ENCODE assay signal across 20 mouse cellular contexts in genomic region chr15:4090601-4091000, GRCm38 (mm10).
DNase-seq lines count a peak whose midpoint lies in the region; ATAC-seq and TF ChIP-seq lines count a peak whose summit lies in the region.
"Had no signal": no experiment of that assay in that cellular context is flagged by ENCODE, and none has a peak within 500 bp of the region (broad histone marks: within the 10 kb centered on the region; RNA-seq: fewer than 3 reads in every experiment).

No protein-coding gene starts in this region.

- H3K27me3 ChIP-seq in forebrain, embryonic 14.5 days (replicated peaks; ENCODE audit: control insufficient read depth, insufficient read depth, low read length): no peaks in the 10 kb centered on the region
- no peaks in the 10 kb centered on the region for H3K27me3 ChIP-seq in forebrain, embryonic 12.5 days
- no peaks in the 10 kb centered on the region for H3K27me3 ChIP-seq in forebrain, embryonic 16.5 days (replicated peaks; ENCODE audit: control insufficient read depth, insufficient read depth, low read length)
- no peaks in the 10 kb centered on the region for H3K27me3 ChIP-seq in forebrain, postnatal 0 days (ENCODE audit: insufficient read depth, low read length)
- H3K27me3 ChIP-seq: embryonic facial prominence, embryonic 13.5 days; embryonic facial prominence, embryonic 15.5 days had no signal

- DNase-seq in forebrain, embryonic 14.5 days (ENCODE audit: low spot score): peak; percentile 31
- no peak for DNase-seq in forebrain, postnatal 0 days
- peak; percentile 57 for DNase-seq in brain, embryonic 14.5 days (ENCODE audit: low read depth)
- no peak for DNase-seq in T-cell, adult 2 months (ENCODE audit: low spot score)
- DNase-seq: adrenal gland, adult 8-10 months; adrenal gland, postnatal 14 days; adrenal gland, postnatal 36 days; cerebellum, adult 11 months; cerebellum, adult 18-20 months; cerebellum, adult 8-10 months; cerebellum, adult 9-11 months; cerebellum, postnatal 14 days; cerebellum, postnatal 36 days; embryo, embryonic 11 days had no signal

- H3K4me2 ChIP-seq in forebrain, embryonic 14.5 days (ENCODE audit: low read length): no peak overlapping the region
- H3K4me2 ChIP-seq in forebrain, embryonic 12.5 days: no peak overlapping the region
- H3K4me2 ChIP-seq in forebrain, embryonic 16.5 days (ENCODE audit: low read length): no peak overlapping the region
- H3K4me2 ChIP-seq in forebrain, postnatal 0 days (ENCODE audit: low read depth): no peak overlapping the region
- H3K4me2 ChIP-seq: embryonic facial prominence, embryonic 13.5 days; embryonic facial prominence, embryonic 15.5 days had no signal

- TF ChIP-seq CTCF in forebrain, postnatal 0 days (IDR thresholded peaks at IDR 0.05; ENCODE audit: low read depth): no peak
- no peak for TF ChIP-seq CTCF in brain, embryonic 14.5 days (IDR thresholded peaks at IDR 0.05; ENCODE audit: borderline replicate concordance, extremely low read depth, insufficient read depth, insufficient read length)
- TF ChIP-seq CTCF in embryonic fibroblast, embryonic 13.5 days (IDR thresholded peaks at IDR 0.05; ENCODE audit: borderline replicate concordance, insufficient read depth, low read length): no peak

- no peak overlapping the region for H3K9ac ChIP-seq in forebrain, embryonic 14.5 days (ENCODE audit: low read length)
- no peak overlapping the region for H3K9ac ChIP-seq in forebrain, embryonic 12.5 days
- H3K9ac ChIP-seq in forebrain, embryonic 16.5 days (replicated peaks; ENCODE audit: low read depth, low read length): no peak overlapping the region
- H3K9ac ChIP-seq in forebrain, postnatal 0 days: no peak overlapping the region
- H3K9ac ChIP-seq: embryonic facial prominence, embryonic 13.5 days; embryonic facial prominence, embryonic 15.5 days had no signal

- no peaks in the 10 kb centered on the region for H3K4me1 ChIP-seq in forebrain, embryonic 14.5 days (ENCODE audit: control insufficient read depth, insufficient read depth, low read length)
- no peaks in the 10 kb centered on the region for H3K4me1 ChIP-seq in forebrain, embryonic 12.5 days
- peaks cover 2% of the 10 kb centered on the region; the same call in 1 of the 2 replicates for H3K4me1 ChIP-seq in forebrain, embryonic 16.5 days (replicated peaks; ENCODE audit: control insufficient read depth, insufficient read depth, low read length)
- H3K4me1 ChIP-seq in forebrain, postnatal 0 days (ENCODE audit: insufficient read depth): no peaks in the 10 kb centered on the region
- peaks cover 13% of the 10 kb centered on the region for H3K4me1 ChIP-seq in embryonic fibroblast, embryonic 13.5 days (ENCODE audit: control insufficient read depth, insufficient read depth, low read length)
- H3K4me1 ChIP-seq: embryonic facial prominence, embryonic 15.5 days had no signal

- no peaks in the 10 kb centered on the region for H3K9me3 ChIP-seq in forebrain, embryonic 14.5 days (replicated peaks; ENCODE audit: control insufficient read depth, low read length)
- no peaks in the 10 kb centered on the region for H3K9me3 ChIP-seq in forebrain, embryonic 12.5 days
- H3K9me3 ChIP-seq in forebrain, embryonic 16.5 days (ENCODE audit: control insufficient read depth, low read length): no peaks in the 10 kb centered on the region
- H3K9me3 ChIP-seq in forebrain, postnatal 0 days (ENCODE audit: low read length): no peaks in the 10 kb centered on the region
- H3K9me3 ChIP-seq: embryonic facial prominence, embryonic 13.5 days; embryonic facial prominence, embryonic 15.5 days had no signal

- H3K4me3 ChIP-seq in forebrain, embryonic 14.5 days (ENCODE audit: low read depth, low read length): no peak overlapping the region
- no peak overlapping the region for H3K4me3 ChIP-seq in forebrain, embryonic 12.5 days (replicated peaks)
- no peak overlapping the region for H3K4me3 ChIP-seq in forebrain, embryonic 16.5 days (replicated peaks; ENCODE audit: low read length)
- H3K4me3 ChIP-seq in forebrain, postnatal 0 days (ENCODE audit: low read depth, low read length): no peak overlapping the region
- no peak overlapping the region for H3K4me3 ChIP-seq in embryonic fibroblast, embryonic 13.5 days (ENCODE audit: insufficient read depth, low read length)
- H3K4me3 ChIP-seq: embryonic facial prominence, embryonic 13.5 days; embryonic facial prominence, embryonic 15.5 days had no signal

- no peak overlapping the region for H3K27ac ChIP-seq in forebrain, embryonic 14.5 days (ENCODE audit: low read depth, low read length)
- H3K27ac ChIP-seq in forebrain, embryonic 12.5 days: no peak overlapping the region
- no peak overlapping the region for H3K27ac ChIP-seq in forebrain, embryonic 16.5 days (ENCODE audit: low read length)
- no peak overlapping the region for H3K27ac ChIP-seq in forebrain, postnatal 0 days (ENCODE audit: low read depth, low read length)
- H3K27ac ChIP-seq in embryonic fibroblast, embryonic 13.5 days (ENCODE audit: insufficient read depth, low read length): peak overlapping the region; percentile 54; the same call in 1 of the 2 replicates
- H3K27ac ChIP-seq: embryonic facial prominence, embryonic 13.5 days; embryonic facial prominence, embryonic 15.5 days had no signal

- peaks cover 14% of the 10 kb centered on the region; the same call in 1 of the 2 replicates for H3K36me3 ChIP-seq in forebrain, embryonic 14.5 days (ENCODE audit: control insufficient read depth, insufficient read depth, low read length)
- H3K36me3 ChIP-seq in forebrain, embryonic 12.5 days (replicated peaks): peaks cover 8% of the 10 kb centered on the region
- peaks cover 12% of the 10 kb centered on the region for H3K36me3 ChIP-seq in forebrain, embryonic 16.5 days (ENCODE audit: control insufficient read depth, insufficient read depth)
- peaks cover 13% of the 10 kb centered on the region; the same call in 1 of the 2 replicates for H3K36me3 ChIP-seq in forebrain, postnatal 0 days (ENCODE audit: insufficient read depth)

- 63% methylated on average over 3 of the region's 3 CpGs for WGBS in forebrain, embryonic 14.5 days
- WGBS in forebrain, embryonic 12.5 days: 72% methylated on average over 3 of the region's 3 CpGs
- WGBS in forebrain, embryonic 16.5 days: 55% methylated on average over 3 of the region's 3 CpGs
- WGBS in forebrain, postnatal 0 days: 63% methylated on average over 3 of the region's 3 CpGs

- ATAC-seq in forebrain, embryonic 14.5 days: peak; percentile 59
- no peak for ATAC-seq in forebrain, embryonic 12.5 days (ENCODE audit: low FRiP score)
- peak; percentile 44; the same call in 1 of the 2 replicates for ATAC-seq in forebrain, embryonic 16.5 days
- ATAC-seq in forebrain, postnatal 0 days: no peak
- ATAC-seq: activated CD4-positive, CD25-positive, alpha-beta regulatory T cell, adult 4 months had no signal

- no peak for TF ChIP-seq POLR2A in brain, embryonic 14.5 days (IDR thresholded peaks at IDR 0.05; ENCODE audit: borderline replicate concordance, extremely low read depth, insufficient read depth, insufficient read length, poor library complexity, severe bottlenecking)
- no peak for TF ChIP-seq POLR2A in embryonic fibroblast, embryonic 13.5 days (IDR thresholded peaks at IDR 0.05; ENCODE audit: low read depth, low read length)

Comparison
In these comparisons a context has a peak if more than half of its experiments do, and no peak if none do; other contexts are left out.
1. ATAC-seq: peak in forebrain, embryonic 14.5 days (single experiment) and forebrain, embryonic 16.5 days (single experiment); none in forebrain, embryonic 12.5 days (single experiment) and forebrain, postnatal 0 days (single experiment).
2. DNase-seq: peak in forebrain, embryonic 14.5 days (single experiment) and brain, embryonic 14.5 days (single experiment); none in forebrain, postnatal 0 days (single experiment) and T-cell, adult 2 months (single experiment).